Mouse (Mus musculus) spleen, adult 2 months (tissue): ENCODE data around the gene Rpl3. TPM values are rescaled to one million over a fixed set of nuclear protein-coding genes. Genes with fewer than 3 reads are reported as not detected.

ENCODE experiments used
- DNase-seq, 2 experiments: peaks; one replicate each; pipeline versions ENCODE4 v3.0.0 to v3.0.0-alpha.2; 2012 to 2021; ENCODE audit warnings: low spot score in 2 of 2, low read depth in 1 of 2
- H3K27ac ChIP-seq: fragments of 200-500 bp; 2 replicates; pipeline ENCODE4 v1.5.1; 2012; ENCODE audit warnings: low read length, inconsistent platforms; ENCODE audit not compliant: insufficient read depth
- H3K27me3 ChIP-seq: fragments of 200-500 bp; 2 replicates; pipeline ENCODE4 v1.6.1; 2012; ENCODE audit warnings: mild to moderate bottlenecking, moderate library complexity, low read length, inconsistent platforms; ENCODE audit not compliant: control insufficient read depth, insufficient read depth
- H3K36me3 ChIP-seq: fragments of 200-500 bp; 2 replicates; pipeline ENCODE4 v1.6.1; 2012; ENCODE audit warnings: mild to moderate bottlenecking, low read length, inconsistent platforms; ENCODE audit not compliant: control insufficient read depth, insufficient read depth
- H3K4me1 ChIP-seq: fragments of 200-500 bp; 2 replicates; pipeline ENCODE4 v1.6.1; 2011; ENCODE audit warnings: inconsistent platforms; ENCODE audit not compliant: control insufficient read depth, insufficient read depth, insufficient read length
- H3K4me3 ChIP-seq: fragments of 200-500 bp; 2 replicates; pipeline ENCODE4 v1.5.1; 2011; ENCODE audit warnings: mild to moderate bottlenecking, inconsistent platforms; ENCODE audit not compliant: insufficient read depth, insufficient read length; ENCODE audit errors: extremely low read depth
- CTCF ChIP-seq: fragments of 200-500 bp; IDR thresholded peaks from 2 replicates; pipeline ENCODE4 v1.5.1; 2011; ENCODE audit warnings: mild to moderate bottlenecking, inconsistent platforms; ENCODE audit not compliant: insufficient read depth, insufficient read length, insufficient replicate concordance; ENCODE audit errors: extremely low read depth
- POLR2A ChIP-seq: fragments of 200-500 bp; IDR thresholded peaks from 2 replicates; pipeline ENCODE4 v1.6.1; 2011; ENCODE audit warnings: low read depth, low read length, inconsistent platforms
- WGBS: fragments of 180-500 bp; shearing (Covaris S2); methylation state at CpG from one replicate; pipeline ENCODE4 v1.1.7; 2018; 5-methylcytosine and 5-hydroxymethylcytosine counted together
- polyA plus RNA-seq: library from polyadenylated mRNA; depleted of rRNA; stranded (reverse); fragments of >200 nt; gene quantifications from 2 replicates; pipeline ENCODE4 v1.2.3, GENCODE M21; 2012

Rpl3 gene
- polyA plus RNA-seq, 1 experiment: 833 TPM

GRCm38 (mm10) chr15:80090741-80091120, 937 bp downstream of the Rpl3 start:
- H3K4me1 ChIP-seq: peaks cover 3% of the 10 kb centered on the region
- no peaks in the 10 kb centered on the region for H3K36me3 ChIP-seq
- peaks cover 5% of the 10 kb centered on the region; the same call in 1 of the 2 replicates for H3K27me3 ChIP-seq
- 2% methylated on average over 17 of the region's 17 CpGs for WGBS
- no peak for DNase-seq
- peak overlapping the region; percentile 60 for H3K4me3 ChIP-seq
- TF ChIP-seq POLR2A: no peak
- no peak for TF ChIP-seq CTCF
- H3K27ac ChIP-seq: no peak overlapping the region

- no peak overlapping the region for H3K4me3 ChIP-seq
- no peaks in the 10 kb centered on the region for H3K36me3 ChIP-seq
- peaks cover 3% of the 10 kb centered on the region for H3K4me1 ChIP-seq
- DNase-seq: no peak
- H3K27ac ChIP-seq: no peak overlapping the region
- WGBS: 83% methylated on average over 11 of the region's 11 CpGs
- H3K27me3 ChIP-seq: peaks cover 5% of the 10 kb centered on the region; the same call in 1 of the 2 replicates
- TF ChIP-seq POLR2A (no peak), CTCF (no peak)
These were observed 1.5 kb downstream of the Rpl3 start for GRCm38 (mm10) chr15:80090155-80090554.

- Histone ChIP-seq H3K4me3 (no peak overlapping the region), H3K36me3 (no peaks in the 10 kb centered on the region), H3K4me1 (peaks cover 3% of the 10 kb centered on the region), H3K27ac (no peak overlapping the region), H3K27me3 (peaks cover 5% of the 10 kb centered on the region; the same call in 1 of the 2 replicates)
- peak; percentile 91 for DNase-seq
- WGBS: 26% methylated on average over 4 of the region's 4 CpGs
- no peak for TF ChIP-seq POLR2A
- TF ChIP-seq CTCF: peak; percentile 85; the same call in 1 of the 2 replicates
These were observed 3.0 kb downstream of the Rpl3 start for GRCm38 (mm10) chr15:80088637-80089036.

- TF ChIP-seq CTCF: no peak
- no peak for TF ChIP-seq POLR2A
- no peaks in the 10 kb centered on the region for H3K36me3 ChIP-seq
- no peak for DNase-seq
- no peak overlapping the region for H3K4me3 ChIP-seq
- H3K4me1 ChIP-seq: peaks cover 3% of the 10 kb centered on the region
- H3K27me3 ChIP-seq: peaks cover 5% of the 10 kb centered on the region; the same call in 1 of the 2 replicates
- H3K27ac ChIP-seq: no peak overlapping the region
- WGBS: 78% methylated on average over 9 of the region's 9 CpGs
These were observed 4.2 kb downstream of the Rpl3 start for GRCm38 (mm10) chr15:80087406-80088012.

- peaks cover 26% of the 10 kb centered on the region for H3K36me3 ChIP-seq
- no peak for DNase-seq
- H3K4me1 ChIP-seq: peaks cover 3% of the 10 kb centered on the region; the same call in 1 of the 2 replicates
- H3K27me3 ChIP-seq: no peaks in the 10 kb centered on the region
- peak overlapping the region; percentile 86 for H3K27ac ChIP-seq
- WGBS: 3% methylated on average over 12 of the region's 12 CpGs
- TF ChIP-seq CTCF (no peak), POLR2A (no peak)
- peak overlapping the region; percentile 61 for H3K4me3 ChIP-seq
These were observed 7.9 kb downstream of the Rpl3 start for GRCm38 (mm10) chr15:80083740-80084139.

GRCm38 (mm10) chr15:80083276-80083731, 8.4 kb downstream of the Rpl3 start:
- Histone ChIP-seq H3K27me3 (no peaks in the 10 kb centered on the region), H3K4me1 (peaks cover 3% of the 10 kb centered on the region; the same call in 1 of the 2 replicates), H3K4me3 (peak overlapping the region; percentile 68), H3K27ac (peak overlapping the region; percentile 86), H3K36me3 (peaks cover 31% of the 10 kb centered on the region)
- TF ChIP-seq POLR2A (peak; percentile 100), CTCF (no peak)
- WGBS: under 1% methylated on average over 30 of the region's 30 CpGs
- DNase-seq: peak; percentile 95 to 99
